ENCODE assay signal across 8 mouse cellular contexts in the genomic region with DNA sequence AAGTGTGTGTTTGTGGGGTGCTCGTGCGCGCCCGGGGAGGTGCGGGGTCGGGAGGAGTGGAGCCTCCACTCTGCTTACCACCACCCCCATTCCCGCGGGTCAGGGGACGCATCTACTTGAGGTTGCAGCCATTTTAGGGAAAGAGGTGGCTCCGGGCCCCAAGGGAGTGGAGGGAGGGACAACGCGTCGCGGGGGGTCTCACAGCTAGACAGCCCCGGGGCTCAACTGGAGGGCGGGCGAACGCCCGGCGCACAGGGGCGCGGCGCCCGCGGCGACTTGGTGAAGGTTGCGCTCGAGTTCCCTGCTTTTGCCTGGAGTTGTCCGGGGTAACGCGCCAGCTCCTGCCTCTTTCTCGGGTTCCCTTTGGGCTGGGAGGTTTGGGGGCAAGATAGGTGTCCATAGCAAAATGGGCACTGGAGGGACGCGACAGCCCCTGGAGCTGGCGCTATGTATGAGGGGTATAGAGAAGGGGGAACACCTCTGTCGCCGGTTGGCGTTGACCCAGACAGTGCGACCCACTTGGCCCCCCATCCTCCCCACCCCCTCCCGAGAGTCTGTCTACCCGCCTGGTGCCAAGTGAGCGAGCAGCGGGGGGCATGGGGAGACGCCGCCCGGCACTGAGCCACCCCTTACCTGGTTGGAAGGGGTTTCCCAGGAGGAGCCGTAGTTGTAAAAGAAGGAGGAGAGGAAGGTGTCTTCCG.
DNase-seq lines count a peak whose midpoint lies in the region; ATAC-seq and TF ChIP-seq lines count a peak whose summit lies in the region.

No protein-coding gene starts in this region.

- WGBS in lung, embryonic 15.5 days: under 1% methylated on average over 47 of the region's 48 CpGs
- under 1% methylated on average over 48 of the region's 48 CpGs for WGBS in cerebellum, adult 2 months
- 1% methylated on average over 47 of the region's 48 CpGs for WGBS in heart, embryonic 11.5 days (ENCODE audit: insufficient replicate concordance)
- WGBS in midbrain, embryonic 15.5 days: under 1% methylated on average over 48 of the region's 48 CpGs

- no peak for DNase-seq in lung, adult 18-20 months
- peak; percentile 60 to 63 for DNase-seq in cerebellum, adult 2 months
- peak; percentile 24 for DNase-seq in layer of hippocampus, adult 9-11 months
- no peak for DNase-seq in urinary bladder, adult 2 months (ENCODE audit: low spot score)

- TF ChIP-seq POLR2A in cerebellum, adult 2 months (IDR thresholded peaks at IDR 0.05; ENCODE audit: borderline replicate concordance, insufficient read depth, low read length): no peak

- peak overlapping the region; percentile 99 for H3K4me2 ChIP-seq in lung, embryonic 15.5 days
- peak overlapping the region; percentile 100 for H3K4me2 ChIP-seq in heart, embryonic 11.5 days
- H3K4me2 ChIP-seq in midbrain, embryonic 15.5 days: peak overlapping the region; percentile 97

- H3K36me3 ChIP-seq in lung, embryonic 15.5 days: no peaks in the 10 kb centered on the region
- H3K36me3 ChIP-seq in heart, embryonic 11.5 days (ENCODE audit: control insufficient read depth, insufficient read depth, low read length): no peaks in the 10 kb centered on the region
- no peaks in the 10 kb centered on the region for H3K36me3 ChIP-seq in midbrain, embryonic 15.5 days (replicated peaks)

- no peaks in the 10 kb centered on the region for H3K9me3 ChIP-seq in lung, embryonic 15.5 days
- H3K9me3 ChIP-seq in heart, embryonic 11.5 days (replicated peaks; ENCODE audit: control insufficient read depth, low read length): no peaks in the 10 kb centered on the region
- H3K9me3 ChIP-seq in midbrain, embryonic 15.5 days: no peaks in the 10 kb centered on the region

- H3K9ac ChIP-seq in lung, embryonic 15.5 days: peak overlapping the region; percentile 47; the same call in 1 of the 2 replicates
- H3K9ac ChIP-seq in heart, embryonic 11.5 days (ENCODE audit: low read depth, low read length): peak overlapping the region; percentile 58; the same call in 1 of the 2 replicates
- peak overlapping the region; percentile 78 for H3K9ac ChIP-seq in midbrain, embryonic 15.5 days

- no peak for TF ChIP-seq CTCF in cerebellum, adult 2 months (IDR thresholded peaks at IDR 0.05; ENCODE audit: borderline replicate concordance, insufficient read depth, low read depth, low read length)

- peaks cover 68% of the 10 kb centered on the region for H3K27me3 ChIP-seq in lung, embryonic 15.5 days
- H3K27me3 ChIP-seq in cerebellum, adult 2 months (ENCODE audit: control insufficient read depth, insufficient read depth, low read length): no peaks in the 10 kb centered on the region
- peaks cover 28% of the 10 kb centered on the region for H3K27me3 ChIP-seq in heart, embryonic 11.5 days (ENCODE audit: control insufficient read depth, insufficient read depth, low read length)
- 0 out of 2 replicates have a peak, but pooled peaks cover 14% of the 10 kb centered on the region for H3K27me3 ChIP-seq in midbrain, embryonic 15.5 days (replicated peaks)

- H3K27ac ChIP-seq in lung, embryonic 15.5 days: no peak overlapping the region
- peak overlapping the region; percentile 47; the same call in 1 of the 2 replicates for H3K27ac ChIP-seq in cerebellum, adult 2 months (ENCODE audit: insufficient read depth, low read length)
- H3K27ac ChIP-seq in heart, embryonic 11.5 days (ENCODE audit: low read depth, low read length): no peak overlapping the region
- H3K27ac ChIP-seq in midbrain, embryonic 15.5 days: peak overlapping the region; percentile 89

- no peak for ATAC-seq in lung, embryonic 15.5 days (ENCODE audit: borderline replicate concordance, extremely low read depth, low FRiP score, low TSS enrichment)
- ATAC-seq in heart, embryonic 11.5 days (replicated peaks; ENCODE audit: insufficient number of reproducible peaks, low FRiP score, low TSS enrichment): no peak
- peak; percentile 12 for ATAC-seq in midbrain, embryonic 15.5 days (replicated peaks)
- ATAC-seq in monocyte, adult 5-6 weeks (replicated peaks; ENCODE audit: insufficient number of reproducible peaks, low FRiP score, low TSS enrichment, poor library complexity, severe bottlenecking): no peak

- H3K4me1 ChIP-seq in lung, embryonic 15.5 days: peaks cover 42% of the 10 kb centered on the region
- peaks cover 3% of the 10 kb centered on the region; the same call in 1 of the 2 replicates for H3K4me1 ChIP-seq in cerebellum, adult 2 months (ENCODE audit: control insufficient read depth, insufficient read depth, low read length)
- H3K4me1 ChIP-seq in heart, embryonic 11.5 days (ENCODE audit: control insufficient read depth, insufficient read depth, low read length): peaks cover 7% of the 10 kb centered on the region; the same call in 1 of the 2 replicates
- H3K4me1 ChIP-seq in midbrain, embryonic 15.5 days: peaks cover 40% of the 10 kb centered on the region

- H3K4me3 ChIP-seq in lung, embryonic 15.5 days: peak overlapping the region; percentile 71
- peak overlapping the region; percentile 64 for H3K4me3 ChIP-seq in cerebellum, adult 2 months (replicated peaks; ENCODE audit: insufficient read depth, low read depth, low read length)
- H3K4me3 ChIP-seq in heart, embryonic 11.5 days (ENCODE audit: low read depth, low read length): peak overlapping the region; percentile 80
- H3K4me3 ChIP-seq in midbrain, embryonic 15.5 days: peak overlapping the region; percentile 83

Comparison
In these comparisons a context has a peak if more than half of its experiments do, and no peak if none do; other contexts are left out.
1. H3K27ac ChIP-seq: peak in cerebellum, adult 2 months (single experiment) and midbrain, embryonic 15.5 days (single experiment); none in lung, embryonic 15.5 days (single experiment) and heart, embryonic 11.5 days (single experiment).
2. DNase-seq: peak in cerebellum, adult 2 months (2 of 2) and layer of hippocampus, adult 9-11 months (single experiment); none in lung, adult 18-20 months (0 of 2) and urinary bladder, adult 2 months (single experiment).
3. Peak in every context shown above with its lines, with median percentiles within 50 percentile points of each other: H3K4me2 ChIP-seq, H3K4me3 ChIP-seq and H3K9ac ChIP-seq.